Mouse (Mus musculus) skeletal muscle tissue, adult 2 months (tissue): Measurements from ENCODE around the gene Irgc1.

Source experiments
- DNase-seq: peaks from one replicate; pipeline ENCODE4 v3.0.0-alpha.2; 2012; ENCODE audit warnings: low read depth, low spot score

Gene Irgc1

DNA sequence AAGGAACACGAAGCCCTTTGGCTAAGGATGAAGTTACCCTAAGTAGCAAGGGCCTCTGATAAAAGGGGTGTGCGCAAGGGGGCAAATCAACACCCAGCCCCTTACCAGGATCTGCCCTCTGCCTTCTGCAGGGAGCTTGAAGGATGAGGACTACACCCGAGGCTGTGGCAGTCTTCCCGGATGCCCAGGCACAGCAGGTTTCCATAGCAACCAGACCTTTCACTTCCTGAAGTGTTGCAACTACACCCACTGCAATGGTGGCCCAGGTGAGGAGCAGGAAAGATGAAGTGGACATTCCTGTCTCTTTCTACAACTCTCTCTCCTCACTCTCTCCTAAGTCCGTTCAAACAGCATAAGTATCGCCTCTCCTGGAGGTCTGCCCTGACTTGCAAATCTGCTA, 20.3 kb upstream of the Irgc1 start:
- DNase-seq, result no peak

DNA sequence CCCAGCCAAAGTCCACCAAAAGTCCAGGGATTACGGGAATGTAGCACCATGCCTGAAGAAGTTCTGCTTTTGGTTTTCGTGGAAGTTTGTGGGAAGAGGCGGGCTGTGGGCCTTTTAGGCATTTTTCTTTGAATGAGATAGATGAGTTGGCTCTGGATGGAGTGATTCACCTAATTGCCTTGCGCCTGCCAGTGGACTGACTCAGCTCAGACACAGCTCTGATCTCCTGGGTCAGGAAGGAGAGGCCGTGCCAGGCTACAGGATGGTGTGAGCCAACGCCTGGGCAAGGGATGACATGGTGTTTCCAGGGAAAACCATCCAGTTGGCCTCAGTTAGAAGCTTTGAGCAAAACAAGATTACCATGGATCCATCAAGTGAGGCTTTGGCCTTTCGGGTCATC, 18.3 kb upstream of the Irgc1 start:
- DNase-seq, result no peak

DNA sequence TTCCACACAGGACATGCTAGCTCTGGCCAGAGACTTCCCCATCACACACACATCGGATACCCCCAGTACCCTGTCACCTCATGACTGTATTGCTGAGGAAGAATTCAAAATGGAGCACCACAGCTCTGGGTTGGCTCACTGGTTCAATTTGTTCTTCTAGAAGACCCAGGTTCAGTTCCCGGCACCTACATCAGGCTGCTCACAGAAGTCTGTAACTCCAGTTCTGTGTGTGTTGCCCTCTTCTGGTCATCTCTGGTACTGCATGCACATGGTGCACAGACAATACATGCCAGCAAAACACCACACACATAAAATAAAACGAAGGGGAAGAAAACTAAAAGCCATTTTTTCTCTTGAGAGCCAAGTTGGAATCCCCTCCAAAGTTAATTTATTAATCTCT, 17.0 kb upstream of the Irgc1 start:
- DNase-seq, result no peak

DNA sequence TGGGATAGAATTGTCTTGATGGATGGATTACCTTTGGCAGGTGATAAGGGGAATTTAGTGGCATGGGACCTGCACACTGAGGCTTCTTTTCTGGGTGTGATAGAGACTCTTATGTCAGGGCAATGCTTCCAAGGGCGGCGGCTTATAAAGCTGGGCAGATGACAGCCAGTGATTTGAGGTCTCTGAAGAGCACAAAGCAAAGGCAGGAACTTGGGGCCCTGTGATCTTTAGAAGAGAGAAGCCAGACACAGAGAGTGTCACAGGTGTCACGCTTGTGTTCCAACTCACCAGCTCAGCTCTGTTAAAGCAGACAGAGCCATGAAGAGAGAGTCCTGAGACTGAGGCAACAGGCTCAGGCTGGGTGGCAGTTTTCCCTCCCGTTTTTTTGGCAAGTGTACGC, 15.8 kb upstream of the Irgc1 start:
- no peak for DNase-seq

DNA sequence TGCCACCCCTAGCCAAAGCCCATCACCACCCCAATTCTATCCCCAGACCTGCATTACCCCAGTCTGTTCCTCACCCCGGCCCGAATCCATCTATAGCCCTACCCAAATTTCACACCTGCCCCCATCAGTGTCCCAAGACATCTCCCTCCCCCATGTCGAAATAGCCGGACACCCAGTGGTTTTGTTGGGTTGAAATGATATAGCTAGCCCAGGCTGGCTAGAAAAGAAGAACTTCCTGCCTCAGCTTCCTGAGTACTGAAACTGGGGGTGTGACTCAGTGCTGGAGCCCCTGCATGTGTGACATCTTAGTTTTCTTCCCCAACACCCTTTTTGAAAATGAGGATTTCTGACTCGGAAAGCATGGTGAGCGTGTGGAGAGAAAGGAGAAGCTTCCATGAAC, 14.7 kb upstream of the Irgc1 start:
- DNase-seq, result no peak

DNA sequence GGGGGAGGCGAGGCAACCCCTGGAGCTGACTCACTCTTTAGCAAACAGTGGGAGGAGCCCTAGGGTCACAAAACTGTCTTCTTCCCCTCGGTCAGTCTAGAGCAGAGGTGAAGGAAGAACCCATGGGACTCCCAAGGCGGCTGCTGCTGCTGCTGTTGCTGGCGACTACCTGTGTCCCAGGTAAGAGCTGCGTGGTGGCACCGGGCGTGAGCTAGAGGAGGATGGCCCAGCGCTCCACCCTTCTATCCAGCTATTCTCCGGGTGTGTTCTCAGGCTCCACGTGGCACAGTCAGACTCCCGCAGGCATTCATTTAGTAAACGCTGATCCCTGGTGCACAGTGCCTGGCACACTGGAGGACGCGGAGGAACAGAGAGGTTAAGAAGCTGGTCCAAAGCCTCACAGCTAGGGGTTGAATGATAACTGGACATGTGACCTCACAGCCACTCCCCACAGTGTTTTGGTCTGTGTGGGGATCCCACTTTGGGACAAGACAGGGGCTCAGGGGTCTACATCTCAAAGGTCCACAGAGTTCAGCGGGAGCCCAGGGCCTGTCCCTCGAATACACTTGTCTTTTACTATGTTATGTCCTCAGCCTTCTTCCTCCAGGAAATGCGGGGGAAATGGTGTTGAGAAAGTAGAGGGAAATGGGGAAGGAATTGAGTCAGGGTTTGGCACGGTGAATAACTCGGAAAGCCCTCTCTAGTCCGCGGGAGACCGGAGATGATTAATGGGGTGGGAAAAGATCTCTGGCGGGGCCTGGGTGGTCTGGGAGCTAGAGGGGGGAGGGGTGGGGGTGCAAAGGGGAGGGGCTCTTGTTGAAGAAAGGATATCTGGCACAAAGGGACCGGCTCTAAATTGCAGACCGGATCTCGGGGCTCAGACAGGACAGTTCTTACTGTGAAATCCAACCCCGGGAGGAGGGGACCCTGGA, 10.6 kb upstream of the Irgc1 start, which contains the start of gene Plaur:
Plaur (plus strand) TSS at position 97 of the 932 bp plus-strand sequence.
- DNase-seq, result no peak

DNA sequence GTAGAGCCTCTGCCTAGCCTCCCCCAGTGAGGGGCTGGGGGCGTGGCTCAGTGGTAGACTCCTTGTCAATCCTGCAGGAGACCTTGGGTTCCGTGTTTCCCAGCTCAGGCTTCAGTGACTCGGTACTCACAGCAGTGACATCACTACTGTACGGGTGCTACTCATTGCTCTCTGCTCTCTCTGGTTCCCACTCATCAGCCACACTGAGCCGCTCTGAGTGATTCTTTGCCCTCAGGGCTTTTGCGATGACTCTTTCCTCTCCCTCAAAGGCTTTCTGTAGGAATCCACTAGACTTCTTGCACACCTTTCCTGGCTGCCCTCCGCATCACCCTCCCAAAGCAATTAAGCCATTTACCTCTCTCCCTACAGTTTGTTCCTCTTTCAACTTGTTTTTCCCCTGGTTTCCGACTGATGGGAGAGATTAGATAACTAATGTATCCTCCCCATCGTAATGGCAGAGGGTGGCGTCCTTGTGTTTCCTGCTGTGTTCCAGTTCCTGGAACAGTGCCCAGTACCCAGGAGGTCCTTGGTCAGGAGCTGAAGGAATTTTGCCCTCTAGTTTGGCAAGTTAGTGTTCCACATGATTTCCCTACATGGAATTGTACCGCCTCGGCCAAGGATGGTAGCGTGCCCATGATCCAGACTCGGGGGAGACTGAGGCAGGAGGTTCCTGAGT, 9.4 kb upstream of the Irgc1 start:
- DNase-seq, result no peak

DNA sequence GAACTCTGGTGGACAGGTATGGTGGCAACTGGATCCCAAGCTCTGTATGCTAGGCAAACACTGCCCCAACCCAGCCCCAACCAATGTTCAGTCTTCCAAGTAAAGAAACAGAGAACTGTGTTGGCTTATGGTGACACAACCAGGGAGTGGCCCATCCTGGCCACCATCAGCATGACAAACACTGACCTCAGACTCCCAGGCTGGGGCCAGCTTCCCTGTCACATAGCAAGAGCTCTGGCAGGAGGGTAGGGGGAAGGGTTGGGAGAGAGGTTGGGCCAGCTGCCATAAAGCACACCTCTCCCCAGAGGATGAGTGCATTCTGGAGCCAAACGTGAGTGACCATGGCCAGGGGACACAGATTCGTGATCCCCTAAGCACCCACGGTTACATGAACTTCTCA, 7.7 kb upstream of the Irgc1 start:
- no peak for DNase-seq

DNA sequence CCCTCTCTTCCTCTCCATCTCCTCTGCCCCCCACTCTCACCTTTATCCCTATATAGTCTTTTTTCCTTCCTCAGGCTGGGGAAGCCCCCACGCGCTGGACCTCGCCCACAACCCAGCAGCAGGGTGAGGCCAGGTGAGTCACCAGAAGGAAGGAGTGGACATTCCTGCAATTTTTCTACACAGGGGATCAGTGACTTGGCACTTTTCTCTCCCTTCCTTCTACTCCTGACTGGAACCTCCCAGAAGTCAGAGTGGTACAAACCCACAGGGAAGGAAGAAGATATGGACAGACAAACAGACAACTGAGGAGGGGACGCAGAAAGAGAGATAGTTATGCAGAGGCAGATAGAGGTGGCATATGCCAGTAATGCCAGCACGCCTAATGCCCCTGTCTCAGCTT, 7.3 kb upstream of the Irgc1 start:
- no peak for DNase-seq

DNA sequence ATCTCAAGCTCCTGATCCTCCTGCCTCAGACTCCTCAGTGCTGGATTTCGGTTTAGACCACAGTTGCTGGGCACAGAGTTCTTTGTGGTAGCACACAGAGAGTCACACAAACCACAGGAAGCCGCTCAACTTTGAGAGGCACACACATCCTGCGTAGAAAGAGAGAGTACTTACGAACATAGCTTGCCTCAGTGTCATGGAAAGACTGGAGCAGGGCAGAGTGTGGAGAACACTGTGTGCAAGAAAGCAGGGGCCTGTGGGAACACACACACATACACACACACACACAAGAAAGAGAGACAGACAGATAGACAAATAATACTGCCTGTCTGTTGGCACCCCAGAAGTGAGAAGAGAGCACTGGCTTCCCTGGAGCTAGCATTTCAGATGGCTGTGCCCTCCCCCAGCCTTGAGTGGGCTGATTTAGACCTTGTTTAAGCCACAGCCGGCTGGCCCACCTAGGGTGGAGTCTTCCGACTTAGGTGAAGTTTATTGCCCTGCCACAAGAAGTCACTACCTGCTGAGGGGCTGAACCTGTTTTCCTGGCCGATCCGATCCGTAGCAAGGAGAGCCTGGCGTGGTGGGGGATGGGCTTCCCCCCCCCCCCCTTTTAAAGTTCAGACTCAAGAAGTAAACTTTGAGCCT, 5.8 kb upstream of the Irgc1 start:
- no peak for DNase-seq

DNA sequence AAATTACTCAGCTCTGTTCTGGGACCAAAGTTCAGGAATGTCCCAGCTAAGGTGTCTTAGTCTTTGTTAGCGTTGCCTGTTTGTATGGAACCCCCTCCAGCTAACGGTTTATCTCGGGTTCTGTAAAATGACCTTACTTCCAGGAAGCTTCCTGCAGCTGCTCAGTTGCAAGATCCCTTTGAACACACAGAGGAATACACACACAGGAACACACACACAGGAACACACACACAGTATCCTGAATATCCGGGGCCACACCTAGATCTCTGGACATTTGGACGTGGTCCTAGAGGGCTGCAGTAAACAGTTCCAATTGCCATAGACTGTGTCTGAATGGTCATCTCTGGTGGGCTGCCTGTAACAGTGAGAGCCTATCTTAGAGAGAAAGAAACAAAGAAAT, 3.6 kb upstream of the Irgc1 start:
- DNase-seq, result no peak

DNA sequence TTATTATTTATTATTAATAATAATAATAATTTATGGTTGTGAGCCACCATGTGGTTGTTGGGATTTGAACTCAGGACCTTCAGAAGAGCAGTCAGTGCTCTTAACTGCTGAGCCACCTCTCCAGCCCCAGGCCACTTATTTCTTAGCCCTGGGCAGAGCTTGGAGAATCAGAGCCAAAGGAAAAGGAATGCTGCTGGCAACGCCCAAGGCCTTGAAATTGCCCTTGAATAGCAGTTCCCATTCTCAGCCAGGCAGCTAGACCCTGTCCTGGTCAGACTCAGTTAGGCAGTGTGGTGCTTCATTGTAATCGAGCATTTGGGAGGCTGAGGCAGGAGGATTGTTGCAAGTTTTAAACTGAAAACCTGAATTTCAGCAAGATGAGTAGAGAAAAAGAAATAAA, 2.1 kb upstream of the Irgc1 start:
- no peak for DNase-seq

DNA sequence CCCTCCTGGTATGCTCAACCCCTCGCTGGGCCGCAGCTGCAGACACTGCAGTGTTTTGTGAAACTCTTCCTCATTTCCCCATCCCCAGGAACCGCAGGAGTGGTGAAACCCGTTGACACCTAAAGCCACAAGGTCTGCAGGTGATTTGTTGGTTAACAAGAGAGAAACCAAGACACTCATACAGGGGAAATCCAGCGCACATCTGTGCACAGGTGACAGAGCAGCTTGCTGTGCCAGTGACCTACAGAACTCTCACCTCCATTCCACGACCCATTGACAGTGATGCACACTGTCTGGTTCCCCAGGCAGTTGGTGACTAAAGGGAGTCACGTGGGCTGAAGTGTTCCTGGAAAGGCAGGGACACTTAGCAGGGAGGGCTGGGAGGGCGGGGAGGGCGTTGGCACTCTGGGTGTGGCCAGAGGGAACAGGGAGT, 1.5 kb downstream of the Irgc1 start:
- DNase-seq, result no peak

DNA sequence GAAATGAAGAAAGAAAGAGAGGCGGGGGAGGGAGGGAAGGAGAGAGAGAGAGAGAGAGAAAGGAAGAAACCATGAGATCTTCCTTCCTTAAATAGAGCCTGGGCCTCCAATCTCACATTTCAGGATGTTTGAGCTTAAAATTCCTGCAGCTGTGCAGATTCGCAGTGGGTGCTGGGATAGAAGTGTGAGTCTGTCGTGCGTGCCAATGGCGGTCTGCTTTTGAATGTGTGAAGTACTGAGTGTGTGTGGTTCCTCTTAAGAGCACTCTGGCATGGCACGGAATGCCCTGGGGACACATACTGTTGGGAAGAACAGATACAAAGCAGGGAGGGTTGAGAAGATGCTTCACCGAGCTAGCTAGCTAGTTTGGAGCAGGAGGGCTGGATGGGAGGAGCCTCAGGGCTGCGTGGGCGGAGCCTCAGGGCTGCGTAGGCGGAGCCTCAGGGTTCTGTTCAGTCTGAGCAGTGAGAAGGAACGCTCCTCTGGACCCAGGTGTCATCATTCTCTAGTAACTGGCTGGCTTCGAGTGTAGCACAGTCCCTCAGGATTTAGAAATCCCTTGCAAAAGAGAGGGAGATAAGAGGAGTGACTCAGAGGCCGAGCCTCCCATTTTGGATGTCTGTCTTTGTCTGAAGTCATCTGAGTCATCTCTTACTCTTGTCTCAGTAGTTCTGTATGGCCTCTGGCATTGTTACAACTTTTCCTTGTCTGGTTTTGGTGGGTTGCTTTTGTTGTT, 3.1 kb downstream of the Irgc1 start:
- DNase-seq, result no peak

DNA sequence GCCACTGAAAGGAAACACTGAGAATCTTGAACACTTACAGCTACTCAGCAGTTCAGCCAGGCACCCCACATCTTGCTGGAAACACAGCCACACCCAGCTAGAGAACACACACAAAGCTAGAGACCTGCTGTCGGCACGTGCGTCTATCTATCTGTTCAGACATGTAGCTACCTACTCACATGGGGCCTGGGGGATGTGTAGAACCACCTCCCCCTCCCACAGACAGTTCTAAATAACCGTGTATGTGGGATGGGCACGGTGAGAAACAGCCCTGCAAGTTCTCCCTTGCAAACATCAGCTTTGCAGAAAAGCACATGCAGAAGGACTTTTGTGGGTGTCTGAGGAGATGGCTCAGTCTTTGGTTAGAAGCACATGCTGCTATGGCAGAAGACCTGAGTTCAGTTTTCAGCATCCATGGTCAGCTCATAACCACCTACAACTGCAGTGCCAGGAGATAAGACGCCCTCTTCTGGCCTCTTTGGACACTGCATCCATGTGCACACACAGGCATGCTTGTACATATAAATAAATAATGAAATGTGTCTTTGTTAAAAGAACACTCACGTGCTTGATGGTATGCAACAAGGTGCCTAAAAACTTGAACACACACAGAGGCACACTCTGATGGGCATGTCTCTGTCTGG, 5.3 kb downstream of the Irgc1 start:
- no peak for DNase-seq

DNA sequence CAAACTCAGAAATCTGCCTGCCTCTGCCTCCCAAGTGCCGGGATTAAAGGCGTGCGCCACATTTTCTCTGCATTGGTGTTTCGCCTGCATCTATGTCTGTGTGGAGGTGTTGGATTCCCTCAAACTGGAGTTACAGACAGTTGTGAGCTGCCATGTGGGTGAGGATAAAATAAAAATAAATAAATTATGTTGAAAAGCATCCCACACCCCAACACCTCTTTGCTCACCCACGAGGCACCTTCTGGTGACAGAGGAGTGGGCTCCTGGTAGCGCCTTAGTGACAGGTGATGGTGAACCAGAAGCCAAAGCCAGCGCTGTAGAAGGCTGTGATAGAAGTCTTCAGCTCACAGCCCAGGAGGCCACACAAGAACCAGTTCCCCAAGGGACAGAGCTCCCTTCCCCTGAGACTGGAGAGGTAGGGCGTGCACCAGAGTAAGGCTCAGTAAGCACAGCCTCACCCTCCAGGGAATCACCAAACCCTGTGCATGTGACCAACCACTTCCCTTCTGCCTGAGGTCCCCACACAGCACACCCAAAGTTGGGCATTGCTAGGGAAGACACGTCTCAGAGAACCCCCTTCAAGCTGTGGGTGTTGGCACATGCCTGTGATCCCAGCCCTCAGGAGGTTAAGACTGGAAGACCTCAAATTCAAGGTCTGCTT, 6.7 kb downstream of the Irgc1 start:
- DNase-seq, result no peak

DNA sequence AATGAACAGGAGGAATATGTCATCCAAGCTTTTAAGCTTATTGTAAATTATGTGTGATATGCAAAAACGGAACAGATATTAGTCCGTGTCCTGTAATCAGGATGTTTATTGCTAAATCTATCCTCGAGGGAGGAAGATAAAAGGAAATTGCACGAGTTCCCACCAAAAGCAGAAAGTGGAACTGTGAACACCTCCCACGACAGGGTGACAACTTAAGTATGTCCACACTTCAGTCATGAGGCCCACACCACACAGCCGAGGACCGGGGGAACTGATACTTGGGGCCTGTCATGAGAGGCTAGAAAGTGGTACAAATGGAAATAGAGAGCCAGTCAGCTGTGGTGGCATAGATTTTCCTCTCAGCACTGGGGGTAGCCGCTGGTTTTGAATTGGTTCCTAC, 9.8 kb downstream of the Irgc1 start:
- no peak for DNase-seq

DNA sequence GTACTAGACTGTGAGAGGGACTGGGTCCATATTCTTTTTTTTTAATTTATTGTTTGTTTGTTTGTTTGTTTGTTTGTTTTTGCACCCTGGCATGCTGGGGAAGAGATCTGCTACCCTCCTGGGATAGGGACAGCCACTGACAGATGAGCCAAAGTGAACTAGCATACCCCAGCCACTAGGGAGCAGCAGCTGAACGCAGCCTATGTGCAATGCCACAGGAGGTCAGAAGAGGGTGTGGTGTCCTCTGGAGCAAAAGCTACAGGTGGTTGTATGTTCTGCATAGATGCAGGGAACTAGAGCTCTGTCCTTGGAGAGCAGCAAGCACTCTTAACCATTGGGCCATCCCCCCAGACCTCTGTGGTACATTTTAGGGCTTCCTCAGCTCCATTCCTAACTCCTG, 10.3 kb downstream of the Irgc1 start:
- DNase-seq, result peak; percentile 53

DNA sequence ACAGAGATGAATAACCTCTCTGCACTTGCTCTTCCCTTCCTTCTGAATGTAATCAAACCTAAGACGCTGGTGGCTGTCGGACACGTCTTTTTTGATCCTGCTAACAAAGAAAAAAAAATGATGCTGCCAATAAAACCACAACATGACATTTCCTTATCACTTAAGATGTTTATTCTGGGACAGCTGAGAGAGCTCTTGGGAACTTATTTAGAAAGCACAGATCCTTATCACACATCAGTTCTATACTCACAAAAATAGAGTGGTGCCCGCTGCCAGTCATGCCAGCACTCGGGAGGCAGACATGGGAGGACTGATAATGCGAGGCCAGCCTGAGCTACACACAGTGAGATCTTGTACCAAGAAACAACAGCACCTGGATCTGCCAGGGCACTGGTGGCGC, 12.2 kb downstream of the Irgc1 start:
- DNase-seq, result no peak

DNA sequence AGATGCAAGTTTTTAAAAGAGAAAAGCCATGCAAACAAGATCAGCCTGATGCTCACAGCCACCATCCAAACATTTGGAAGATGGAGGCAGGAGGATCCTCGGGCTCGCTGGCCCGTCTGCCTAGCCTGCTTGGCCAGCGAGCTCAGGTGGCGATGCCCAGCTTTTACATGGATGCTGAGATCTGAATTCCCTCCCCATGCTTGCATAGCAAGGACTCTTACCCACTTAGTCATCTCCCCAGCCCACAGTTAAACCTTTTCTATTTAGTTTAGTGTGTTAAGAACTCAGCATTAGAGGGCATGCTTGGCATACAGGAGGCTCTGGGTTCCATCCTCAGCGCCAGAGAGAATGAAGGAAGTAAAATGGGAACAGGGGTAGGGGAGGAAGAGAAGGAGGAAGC, 12.9 kb downstream of the Irgc1 start:
- DNase-seq, result no peak

DNA sequence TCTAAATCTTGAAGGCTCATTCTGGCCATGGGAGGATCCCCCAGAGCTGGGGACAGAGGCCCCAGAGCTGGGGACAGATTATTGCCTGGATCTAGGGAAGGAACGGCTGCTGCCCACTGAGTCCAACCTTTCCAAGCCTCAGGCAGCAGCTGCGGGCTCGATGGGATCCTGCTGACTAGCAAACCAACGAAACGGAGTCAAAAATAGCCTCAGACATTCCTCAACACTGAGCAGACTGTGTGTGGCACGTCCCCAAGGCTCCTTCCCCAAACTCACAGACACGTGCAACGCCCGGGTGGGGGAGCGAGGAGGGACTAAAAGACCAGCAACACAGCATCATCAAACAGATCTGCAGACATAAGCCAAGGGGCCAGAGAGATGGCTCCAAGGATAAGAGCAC, 14.1 kb downstream of the Irgc1 start:
- no peak for DNase-seq
